Mouse (Mus musculus) midbrain, embryonic 15.5 days (tissue): ENCODE results near the gene Astl. TPM values are rescaled to one million over a fixed set of nuclear protein-coding genes. Genes with fewer than 3 reads are reported as not detected.
"Not testable (repeated sequence)": the region's sequence is repeated elsewhere in the genome, so short reads cannot be mapped to it uniquely, and the experiment has no call there.

Experiments used
- ATAC-seq: fragments of 200-750 bp; cut with Nextera tagmentation; replicated peaks from 2 replicates; pipeline ENCODE4 v1.8.0; 2017; ENCODE audit warnings: moderate TSS enrichment
- H3K27ac ChIP-seq: fragments of 300-500 bp; sonication (generic); 2 replicates; pipeline ENCODE4 v1.5.1; 2015; ENCODE audit warnings: mild to moderate bottlenecking, inconsistent platforms
- H3K27me3 ChIP-seq: fragments of 300-500 bp; sonication (generic); replicated peaks from 2 replicates; pipeline ENCODE4 v1.6.1; 2015; ENCODE audit warnings: inconsistent platforms
- H3K36me3 ChIP-seq: fragments of 300-500 bp; sonication (generic); replicated peaks from 2 replicates; pipeline ENCODE4 v1.6.1; 2015; ENCODE audit warnings: inconsistent platforms
- H3K4me1 ChIP-seq: fragments of 300-500 bp; sonication (generic); 2 replicates; pipeline ENCODE4 v1.6.1; 2015; ENCODE audit warnings: inconsistent platforms
- H3K4me2 ChIP-seq: fragments of 300-500 bp; sonication (generic); 2 replicates; pipeline ENCODE4 v1.6.1; 2015; ENCODE audit warnings: inconsistent platforms, mild to moderate bottlenecking, moderate library complexity
- H3K4me3 ChIP-seq: fragments of 300-500 bp; sonication (generic); 2 replicates; pipeline ENCODE4 v1.5.1; 2015; ENCODE audit warnings: mild to moderate bottlenecking, inconsistent platforms
- H3K9ac ChIP-seq: fragments of 300-500 bp; sonication (generic); 2 replicates; pipeline ENCODE4 v1.6.1; 2015; ENCODE audit warnings: mild to moderate bottlenecking, inconsistent platforms
- H3K9me3 ChIP-seq: fragments of 300-500 bp; sonication (generic); 2 replicates; pipeline ENCODE4 v1.6.1; 2016; ENCODE audit warnings: inconsistent platforms
- WGBS: fragments of 180-500 bp; shearing (Covaris S2); methylation state at CpG from one replicate; pipeline ENCODE4 v1.1.7; 2015; ENCODE audit warnings: mixed read lengths; 5-methylcytosine and 5-hydroxymethylcytosine counted together
- polyA plus RNA-seq: library from polyadenylated mRNA; unstranded; fragments of >200 nt; fragmentation: Nextera tagmentation; extraction: Ambion mirVana; gene quantifications from 2 replicates; pipeline ENCODE4 v1.2.1, GENCODE M21; 2015

Gene Astl
- not detected in 2 replicates for polyA plus RNA-seq

DNA sequence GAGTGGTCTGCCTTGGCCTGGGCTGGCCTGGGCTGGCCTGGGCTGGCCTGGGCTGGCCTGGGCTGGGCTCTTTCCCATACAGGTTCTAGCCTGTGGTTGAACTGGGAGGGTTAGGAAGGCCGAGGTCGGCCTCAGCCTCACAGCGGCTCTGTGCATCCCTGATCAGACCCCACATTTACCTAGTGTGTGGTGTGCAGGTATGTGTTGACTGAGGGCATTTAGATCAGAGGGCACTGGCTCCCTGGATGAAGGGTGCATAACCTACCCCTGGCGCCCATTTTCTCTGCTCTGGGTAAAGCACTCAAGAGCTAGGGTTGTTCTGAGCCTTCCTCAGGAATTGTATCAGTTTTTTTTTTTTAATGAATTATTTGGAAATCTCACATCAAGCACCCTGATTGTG is at the start of gene Astl:
Gene Astl, plus strand, starts transcription at position 224 of the 400 bp plus-strand sequence.
- Histone ChIP-seq H3K36me3 (no peaks in the 10 kb centered on the region), H3K4me3 (no peak within 1 kb of the TSS), H3K9me3 (no peaks in the 10 kb centered on the region), H3K4me2 (no peak within 1 kb of the TSS), H3K4me1 (peaks cover 12% of the 10 kb centered on the region), H3K9ac (no peak within 1 kb of the TSS), H3K27ac (no peak within 1 kb of the TSS), H3K27me3 (peaks cover 34% of the 10 kb centered on the region)
- WGBS: 86% methylated on average over 4 of the region's 4 CpGs
- no peak for ATAC-seq

DNA sequence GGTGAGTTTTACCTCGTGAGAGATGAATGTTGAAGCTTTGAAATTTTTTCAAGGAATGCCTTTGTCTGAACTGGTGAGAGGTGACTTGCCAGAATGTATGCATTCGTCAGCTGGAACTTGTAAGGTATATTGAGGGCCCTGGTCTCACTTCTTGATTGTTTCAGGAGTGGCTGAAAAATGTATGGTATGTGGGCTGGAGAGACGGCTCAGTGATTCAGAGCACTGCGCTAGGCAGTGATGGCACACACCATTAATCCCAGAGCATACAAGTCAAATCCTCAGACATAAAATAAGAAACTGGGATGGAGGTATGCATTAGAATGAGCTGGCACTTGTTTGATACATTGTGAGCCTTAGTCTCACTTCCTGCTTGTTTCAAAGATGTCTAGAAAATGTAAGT is 46.2 kb upstream of the Astl start:
- Histone ChIP-seq H3K27ac (no peak overlapping the region), H3K27me3 (no peaks in the 10 kb centered on the region), H3K4me1 (no peaks in the 10 kb centered on the region), H3K4me2 (no peak overlapping the region), H3K36me3 (peaks cover 50% of the 10 kb centered on the region), H3K4me3 (no peak overlapping the region), H3K9me3 (no peaks in the 10 kb centered on the region), H3K9ac (no peak overlapping the region)
- no peak for ATAC-seq
- WGBS: 89% methylated on average over 4 of the region's 4 CpGs

DNA sequence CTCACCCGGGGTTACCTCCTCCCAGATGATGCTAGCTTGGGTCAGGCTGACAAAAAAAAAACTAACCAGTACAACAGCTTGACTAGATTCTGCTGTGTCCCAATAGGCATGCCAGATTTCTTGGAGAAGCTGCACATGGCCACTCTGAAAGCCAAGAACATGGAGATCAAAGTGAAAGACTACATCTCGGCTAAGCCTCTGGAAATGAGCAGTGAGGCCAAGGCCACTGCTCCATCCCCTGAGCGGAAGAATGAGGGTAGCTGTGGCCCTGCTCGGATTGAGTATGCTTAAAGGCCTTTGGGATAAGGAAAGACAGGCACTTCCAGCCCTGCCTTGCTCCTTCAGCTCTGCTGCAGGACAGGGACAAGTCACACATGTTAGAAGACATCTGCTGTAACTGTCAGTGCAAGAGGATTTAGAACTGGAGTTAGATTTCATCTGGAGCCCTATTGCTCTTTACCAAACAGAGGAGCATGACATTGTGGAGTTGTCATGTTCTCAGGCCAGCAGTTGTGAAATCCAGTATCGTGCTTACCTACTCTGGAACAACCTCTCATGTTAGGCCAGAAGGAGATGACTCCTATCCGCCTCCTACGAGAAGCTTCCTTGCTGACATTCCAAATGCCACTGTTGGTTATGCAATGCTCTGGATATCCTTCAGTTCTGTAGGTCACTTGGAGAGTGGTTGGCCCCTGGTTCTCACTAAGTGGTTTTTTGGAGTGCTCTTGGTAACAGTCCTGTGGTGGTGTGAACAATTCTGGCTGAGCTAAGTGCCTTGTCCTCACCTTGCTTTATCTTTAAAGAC is 41.2 kb upstream of the Astl start:
- WGBS: 96% methylated on average over 7 of the region's 7 CpGs
- H3K4me3 ChIP-seq: no peak overlapping the region
- H3K4me2 ChIP-seq: no peak overlapping the region
- ATAC-seq: no peak
- no peaks in the 10 kb centered on the region for H3K4me1 ChIP-seq
- no peak overlapping the region for H3K27ac ChIP-seq
- no peak overlapping the region for H3K9ac ChIP-seq
- no peaks in the 10 kb centered on the region for H3K9me3 ChIP-seq
- peaks cover 59% of the 10 kb centered on the region for H3K36me3 ChIP-seq
- H3K27me3 ChIP-seq: no peaks in the 10 kb centered on the region

DNA sequence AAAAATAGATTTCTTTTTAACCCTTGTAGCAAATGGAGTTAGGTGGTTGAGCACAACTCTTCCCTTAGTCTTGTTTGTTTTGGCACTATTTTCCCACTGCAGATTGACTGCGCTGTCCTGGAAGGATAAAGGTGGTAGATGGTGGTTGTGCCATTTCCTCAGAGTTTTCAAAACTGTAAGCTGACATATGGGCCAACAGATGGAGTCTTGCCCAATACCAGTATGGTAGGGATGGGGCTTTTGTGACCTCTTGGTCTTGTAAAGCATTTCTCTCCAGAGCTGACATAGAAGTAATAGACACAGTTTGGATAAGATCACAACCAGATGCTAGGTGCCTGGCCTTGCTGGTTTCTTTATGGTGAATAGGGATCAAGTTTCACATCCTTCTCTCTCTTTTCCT is 40.4 kb upstream of the Astl start:
- 98% methylated on average over 1 of the region's 1 CpGs for WGBS
- Histone ChIP-seq H3K4me1 (no peaks in the 10 kb centered on the region), H3K9ac (no peak overlapping the region), H3K9me3 (no peaks in the 10 kb centered on the region), H3K4me3 (no peak overlapping the region), H3K36me3 (peaks cover 55% of the 10 kb centered on the region), H3K27ac (no peak overlapping the region), H3K27me3 (no peaks in the 10 kb centered on the region), H3K4me2 (no peak overlapping the region)
- no peak for ATAC-seq

DNA sequence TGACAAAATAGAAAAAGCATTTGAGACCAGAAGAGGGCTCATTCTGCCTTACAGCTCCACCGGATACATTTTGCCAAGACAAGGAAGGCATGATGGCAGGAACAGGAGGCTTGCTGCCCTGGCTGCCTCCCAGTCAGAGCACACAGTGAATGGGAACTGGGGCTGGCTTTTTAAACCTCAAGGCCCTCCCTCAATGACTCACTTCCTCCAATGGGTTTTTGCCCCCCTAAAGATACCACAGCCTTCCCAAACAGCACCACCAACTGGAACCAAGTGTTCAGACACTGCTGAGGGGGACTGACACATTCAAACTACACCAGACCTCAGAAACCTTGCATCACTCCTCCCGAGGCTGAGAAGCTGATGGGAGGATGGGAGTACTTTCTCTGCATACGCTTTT is 37.7 kb upstream of the Astl start:
- H3K4me3 ChIP-seq: no peak overlapping the region
- H3K27me3 ChIP-seq: no peaks in the 10 kb centered on the region
- H3K36me3 ChIP-seq: peaks cover 36% of the 10 kb centered on the region
- H3K9me3 ChIP-seq: no peaks in the 10 kb centered on the region
- no peak overlapping the region for H3K27ac ChIP-seq
- H3K9ac ChIP-seq: no peak overlapping the region
- 80% methylated on average over 3 of the region's 3 CpGs for WGBS
- no peak for ATAC-seq
- H3K4me1 ChIP-seq: no peaks in the 10 kb centered on the region
- H3K4me2 ChIP-seq: no peak overlapping the region

DNA sequence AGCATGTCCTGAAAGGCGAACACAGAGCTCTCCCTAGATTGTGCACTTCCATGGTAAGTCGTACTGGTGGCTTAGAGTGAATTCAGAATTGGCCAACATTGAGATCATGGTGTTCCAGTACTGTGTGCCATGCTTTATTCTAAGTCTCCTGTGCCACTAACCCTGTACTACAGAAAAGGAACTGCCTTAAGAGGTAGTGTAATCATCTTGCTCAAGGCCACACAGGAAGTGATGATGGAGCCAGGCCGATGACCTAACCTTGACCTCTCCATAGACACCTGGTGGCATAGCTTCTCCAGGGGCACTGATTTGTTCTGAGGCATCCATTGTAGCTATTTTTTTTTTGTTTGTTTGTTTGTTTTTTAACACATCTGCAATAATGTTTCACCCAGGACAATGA is 36.6 kb upstream of the Astl start:
- no peak overlapping the region for H3K9ac ChIP-seq
- no peak overlapping the region for H3K4me3 ChIP-seq
- no peaks in the 10 kb centered on the region for H3K9me3 ChIP-seq
- 96% methylated on average over 3 of the region's 3 CpGs for WGBS
- H3K4me2 ChIP-seq: no peak overlapping the region
- no peaks in the 10 kb centered on the region for H3K27me3 ChIP-seq
- no peak for ATAC-seq
- H3K36me3 ChIP-seq: peaks cover 31% of the 10 kb centered on the region
- H3K4me1 ChIP-seq: no peaks in the 10 kb centered on the region
- H3K27ac ChIP-seq: no peak overlapping the region

DNA sequence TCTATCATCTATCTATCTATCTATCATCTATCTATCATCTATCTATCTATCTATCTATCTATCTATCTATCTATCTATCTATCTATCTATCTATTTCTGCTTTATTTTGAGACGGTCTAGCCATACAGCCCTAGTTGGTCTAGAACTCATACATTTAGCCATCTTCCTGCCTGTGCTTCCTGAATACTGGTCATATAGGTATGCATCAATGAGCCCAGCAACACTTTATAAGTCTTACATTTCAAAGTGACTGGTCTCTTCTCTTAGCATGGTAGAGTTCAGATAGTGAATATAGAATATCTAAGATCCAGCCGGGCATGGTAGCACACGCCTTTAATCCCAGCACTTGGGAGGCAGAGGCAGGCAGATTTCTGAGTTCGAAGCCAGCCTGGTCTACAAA is 34.2 kb upstream of the Astl start:
- WGBS: 93% methylated on average over 4 of the region's 4 CpGs
- not testable (repeated sequence) for H3K9ac ChIP-seq, H3K27me3 ChIP-seq, H3K9me3 ChIP-seq, H3K36me3 ChIP-seq, H3K4me3 ChIP-seq, H3K4me1 ChIP-seq, H3K4me2 ChIP-seq, ATAC-seq, H3K27ac ChIP-seq

DNA sequence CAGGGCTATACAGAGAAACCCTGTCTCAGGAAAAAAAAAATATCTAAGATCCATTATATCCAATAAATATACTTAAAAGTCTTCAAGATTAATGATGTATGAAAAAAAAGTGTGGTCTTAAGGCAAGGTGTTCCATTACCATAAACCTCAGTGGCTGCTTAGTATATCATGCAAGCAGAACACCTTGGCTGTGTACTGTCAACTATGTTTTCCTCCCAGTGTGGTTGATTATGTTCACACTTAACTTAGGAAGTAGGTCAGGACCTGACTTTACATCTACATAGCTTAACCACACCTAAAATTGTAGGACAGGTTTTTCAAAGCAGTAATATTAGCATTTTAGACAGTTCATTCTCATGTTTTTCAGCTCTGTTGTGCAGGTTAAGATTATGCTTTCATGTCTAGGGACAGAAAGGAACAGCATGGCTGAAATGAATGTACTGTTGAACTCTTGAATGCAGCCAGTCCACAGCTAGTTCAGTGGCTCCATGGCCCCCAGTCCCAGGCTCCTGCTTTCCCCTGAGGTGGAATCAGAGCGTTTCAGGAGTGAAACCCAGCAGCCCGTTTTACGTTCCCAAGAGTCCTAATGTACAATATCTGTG is 33.7 kb upstream of the Astl start:
- 87% methylated on average over 3 of the region's 3 CpGs for WGBS
- no peaks in the 10 kb centered on the region for H3K4me1 ChIP-seq

DNA sequence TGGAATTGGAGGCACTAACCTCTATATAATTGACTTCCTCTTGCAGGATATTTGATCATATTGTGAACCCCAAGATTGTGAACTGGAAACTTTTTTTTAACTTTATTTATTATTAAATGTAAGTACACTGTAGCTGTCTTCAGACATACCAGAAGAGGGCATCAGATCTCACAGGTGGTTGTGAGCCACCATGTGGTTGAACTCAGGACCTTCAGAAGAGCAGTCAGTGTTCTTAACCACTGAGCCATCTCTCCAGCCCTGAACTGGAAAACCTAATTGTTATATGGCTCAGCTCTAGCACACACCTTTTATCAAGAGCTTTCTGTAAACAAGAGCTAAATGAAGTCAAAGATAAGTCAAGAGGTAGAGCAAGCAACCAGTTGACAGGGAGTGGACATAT is 32.3 kb upstream of the Astl start:
- no peak overlapping the region for H3K4me3 ChIP-seq
- no peak overlapping the region for H3K27ac ChIP-seq
- 0 out of 2 replicates have a peak, but pooled peaks cover 3% of the 10 kb centered on the region for H3K36me3 ChIP-seq
- H3K9me3 ChIP-seq: no peaks in the 10 kb centered on the region
- no peak overlapping the region for H3K9ac ChIP-seq
- ATAC-seq: no peak
- H3K27me3 ChIP-seq: no peaks in the 10 kb centered on the region
- no peak overlapping the region for H3K4me2 ChIP-seq
- no peaks in the 10 kb centered on the region for H3K4me1 ChIP-seq

More for the DNA sequence above, 33.7 kb upstream of the Astl start:
- Histone ChIP-seq H3K27ac (no peak overlapping the region), H3K9me3 (no peaks in the 10 kb centered on the region), H3K9ac (no peak overlapping the region), H3K4me3 (no peak overlapping the region), H3K36me3 (0 out of 2 replicates have a peak, but pooled peaks cover 7% of the 10 kb centered on the region), H3K27me3 (no peaks in the 10 kb centered on the region), H3K4me2 (no peak overlapping the region)
- ATAC-seq: no peak

DNA sequence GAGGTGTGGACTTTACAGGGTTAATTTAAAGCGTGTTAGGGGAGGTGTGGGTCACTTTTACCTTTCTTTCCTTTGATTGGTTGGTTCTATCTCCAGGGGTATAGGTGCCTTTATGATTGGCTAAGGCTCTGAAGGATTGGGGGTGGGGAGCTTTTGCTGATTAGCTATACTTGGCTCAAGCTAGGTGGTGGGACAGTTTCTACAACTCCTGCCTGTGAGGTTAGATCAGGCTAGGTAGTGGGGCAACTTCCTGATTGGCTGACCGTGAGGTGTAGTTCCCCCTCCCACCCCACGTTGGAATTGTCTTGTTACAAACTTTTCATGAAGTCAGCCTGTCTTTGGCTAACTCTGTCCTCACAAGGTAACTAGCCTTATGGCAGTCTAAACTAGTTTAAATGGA is 31.3 kb upstream of the Astl start:
- Histone ChIP-seq H3K36me3 (no peaks in the 10 kb centered on the region), H3K27ac (no peak overlapping the region), H3K27me3 (no peaks in the 10 kb centered on the region), H3K4me3 (no peak overlapping the region), H3K9ac (no peak overlapping the region), H3K4me2 (no peak overlapping the region), H3K4me1 (no peaks in the 10 kb centered on the region), H3K9me3 (no peaks in the 10 kb centered on the region)
- 53% methylated on average over 3 of the region's 3 CpGs for WGBS
- ATAC-seq: no peak

DNA sequence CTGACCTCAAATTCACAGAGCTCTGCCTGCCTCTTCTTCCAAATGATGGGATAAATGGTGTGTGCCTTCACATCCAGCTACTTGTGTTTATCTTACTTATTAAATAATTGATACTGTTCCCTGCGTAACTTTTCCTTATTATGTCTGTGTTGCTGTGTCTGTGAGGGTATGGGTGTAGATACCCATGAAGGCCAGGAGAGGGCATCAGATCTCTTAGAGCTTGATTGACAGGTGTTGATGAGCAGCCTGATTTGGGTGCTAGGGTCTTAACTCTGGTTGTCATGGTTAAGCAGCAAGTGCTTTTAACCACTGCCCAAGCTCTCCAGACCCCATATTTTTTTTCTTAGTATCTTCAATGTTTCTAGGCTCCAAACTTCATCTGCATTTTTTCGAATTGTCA is 29.8 kb upstream of the Astl start:
- Histone ChIP-seq H3K4me3 (no peak overlapping the region), H3K27ac (no peak overlapping the region), H3K9ac (no peak overlapping the region), H3K4me1 (no peaks in the 10 kb centered on the region), H3K36me3 (no peaks in the 10 kb centered on the region), H3K4me2 (no peak overlapping the region), H3K27me3 (no peaks in the 10 kb centered on the region), H3K9me3 (no peaks in the 10 kb centered on the region)
- 90% methylated on average over 2 of the region's 2 CpGs for WGBS
- no peak for ATAC-seq

DNA sequence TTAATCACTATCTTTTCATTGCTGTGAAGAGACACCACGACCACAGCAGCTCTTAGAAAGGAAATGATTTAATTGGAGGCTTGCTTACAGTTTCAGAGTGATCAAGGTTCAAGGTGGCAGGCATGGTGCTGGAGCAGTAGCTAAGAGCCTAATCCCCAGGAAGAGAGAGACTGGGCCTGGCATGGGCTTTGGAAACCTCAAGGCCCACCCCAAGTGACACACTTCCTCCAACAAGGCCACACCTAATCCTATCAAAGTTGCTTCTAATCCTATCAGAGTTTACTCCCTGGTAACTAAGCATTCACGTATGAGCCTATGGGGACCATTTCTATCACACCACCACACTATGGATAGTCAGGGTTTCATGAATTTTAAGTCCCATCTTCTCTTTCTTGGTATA is 28.2 kb upstream of the Astl start:
- H3K27ac ChIP-seq: no peak overlapping the region
- no peaks in the 10 kb centered on the region for H3K27me3 ChIP-seq
- no peaks in the 10 kb centered on the region for H3K36me3 ChIP-seq
- H3K4me3 ChIP-seq: no peak overlapping the region
- H3K9me3 ChIP-seq: no peaks in the 10 kb centered on the region
- 58% methylated on average over 2 of the region's 2 CpGs for WGBS
- ATAC-seq: no peak
- no peaks in the 10 kb centered on the region for H3K4me1 ChIP-seq
- H3K9ac ChIP-seq: no peak overlapping the region
- H3K4me2 ChIP-seq: no peak overlapping the region

DNA sequence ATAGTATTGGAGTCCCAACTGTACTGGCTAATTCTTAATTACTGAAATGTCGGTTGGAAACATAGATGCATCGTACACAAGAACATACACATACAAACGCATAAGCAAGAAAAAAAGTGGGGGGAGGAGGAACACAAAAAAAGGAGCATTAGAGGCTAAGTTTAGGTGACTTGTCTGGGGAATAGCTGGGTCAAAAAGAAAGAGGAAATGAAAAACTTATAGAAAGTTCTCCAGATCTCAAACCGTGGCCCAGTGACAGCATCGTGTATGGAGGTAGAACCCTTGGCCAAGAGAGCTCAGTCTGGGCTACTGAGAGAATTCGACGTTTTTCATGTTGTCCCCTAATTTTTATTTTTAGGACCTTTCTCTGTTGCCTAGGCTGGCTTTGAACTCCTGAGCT is 27.8 kb upstream of the Astl start:
- 90% methylated on average over 7 of the region's 7 CpGs for WGBS
- Histone ChIP-seq H3K4me2 (no peak overlapping the region), H3K9ac (no peak overlapping the region), H3K9me3 (no peaks in the 10 kb centered on the region), H3K4me3 (no peak overlapping the region), H3K27ac (no peak overlapping the region), H3K27me3 (no peaks in the 10 kb centered on the region), H3K36me3 (no peaks in the 10 kb centered on the region), H3K4me1 (no peaks in the 10 kb centered on the region)
- ATAC-seq: no peak
